In the genomic region with DNA sequence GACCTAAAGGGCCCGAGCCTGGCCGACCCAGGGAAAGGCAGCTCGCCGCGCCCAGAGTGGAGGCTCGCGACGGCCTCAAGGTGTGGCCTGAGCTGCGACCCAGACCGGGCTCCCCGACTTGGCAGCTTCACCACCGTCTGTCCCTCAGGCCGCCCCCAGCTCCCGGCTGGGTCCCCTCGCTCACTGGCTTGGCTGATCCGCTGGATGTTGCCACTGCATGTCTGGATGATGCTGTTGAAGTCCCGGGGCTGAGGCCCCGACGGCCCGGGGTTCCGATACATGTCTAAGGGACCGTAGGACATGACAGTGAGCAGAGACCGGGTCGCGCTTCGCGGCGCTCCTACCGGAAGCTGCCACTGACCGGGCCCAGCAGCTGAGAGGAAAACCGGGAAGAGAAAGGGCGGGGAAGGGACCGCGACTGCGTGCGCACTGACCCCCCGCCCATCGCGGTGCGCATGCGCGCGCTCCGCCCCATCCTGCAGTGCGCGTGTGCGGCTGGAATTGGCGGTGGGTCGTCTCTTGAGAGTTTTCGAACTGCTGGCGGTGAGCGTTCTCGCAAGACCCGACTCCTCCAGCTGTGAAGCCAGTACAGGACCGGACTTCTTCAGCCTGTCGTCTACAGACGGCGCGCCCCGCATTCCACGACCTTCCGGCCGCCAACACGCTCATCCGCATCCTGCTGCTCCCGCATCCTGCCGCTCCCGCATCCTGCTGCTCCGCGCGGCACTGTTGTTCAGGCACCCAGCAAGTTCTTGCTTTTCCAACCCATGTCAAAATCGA, we compare ENCODE assay signal across 7 mouse cellular contexts. TPM values are rescaled to one million over a fixed set of nuclear protein-coding genes. Genes with fewer than 3 reads are reported as not detected.
DNase-seq lines count a peak whose midpoint lies in the region; ATAC-seq lines count a peak whose summit lies in the region.

Stx12 (minus strand) TSS at position 446 of the 780 bp plus-strand sequence.

- H3K36me3 ChIP-seq in embryonic facial prominence, embryonic 11.5 days (replicated peaks; ENCODE audit: control insufficient read depth, insufficient read depth, low read depth, low read length) = no peaks in the 10 kb centered on the region
- peaks cover 2% of the 10 kb centered on the region; the same call in 1 of the 2 replicates for H3K36me3 ChIP-seq in limb, embryonic 11.5 days (ENCODE audit: control insufficient read depth, insufficient read depth, low read length)
- peaks cover 11% of the 10 kb centered on the region for H3K36me3 ChIP-seq in midbrain, embryonic 14.5 days (ENCODE audit: control insufficient read depth, insufficient read depth, low read length)

- DNase-seq in adrenal gland, postnatal 14 days = peak; percentile 94
- peak; percentile 94 for DNase-seq in embryonic facial prominence, embryonic 11.5 days (ENCODE audit: low spot score)
- DNase-seq in heart, adult 11 months = peak; percentile 100
- DNase-seq in kidney, adult 18-20 months = peak; percentile 91
- peak; percentile 91 for DNase-seq in limb, embryonic 11.5 days (ENCODE audit: low spot score)
- peak; percentile 96 for DNase-seq in midbrain, embryonic 14.5 days
- peak; percentile 73 to 86 for DNase-seq in spleen, adult 18-20 months

- peak within 1 kb of the TSS; percentile 80 for H3K27ac ChIP-seq in embryonic facial prominence, embryonic 11.5 days (replicated peaks; ENCODE audit: low read depth, low read length)
- H3K27ac ChIP-seq in limb, embryonic 11.5 days (replicated peaks; ENCODE audit: low read depth, low read length) = peak within 1 kb of the TSS; percentile 61
- peak within 1 kb of the TSS; percentile 87 for H3K27ac ChIP-seq in midbrain, embryonic 14.5 days (replicated peaks; ENCODE audit: low read depth, low read length)

- no peaks in the 10 kb centered on the region for H3K27me3 ChIP-seq in embryonic facial prominence, embryonic 11.5 days (ENCODE audit: control insufficient read depth, insufficient read depth, low read length)
- H3K27me3 ChIP-seq in limb, embryonic 11.5 days (ENCODE audit: control insufficient read depth, insufficient read depth, low read length) = no peaks in the 10 kb centered on the region
- no peaks in the 10 kb centered on the region for H3K27me3 ChIP-seq in midbrain, embryonic 14.5 days (ENCODE audit: control insufficient read depth, insufficient read depth, low read length)

- H3K4me1 ChIP-seq in embryonic facial prominence, embryonic 11.5 days (ENCODE audit: control insufficient read depth, insufficient read depth, low read length) = no peaks in the 10 kb centered on the region
- H3K4me1 ChIP-seq in limb, embryonic 11.5 days (ENCODE audit: control insufficient read depth, insufficient read depth, low read length) = 0 out of 2 replicates have a peak, but pooled peaks cover 5% of the 10 kb centered on the region
- H3K4me1 ChIP-seq in midbrain, embryonic 14.5 days (ENCODE audit: control insufficient read depth, insufficient read depth, low read length) = peaks cover 16% of the 10 kb centered on the region

- peak within 1 kb of the TSS; percentile 87 for H3K4me2 ChIP-seq in embryonic facial prominence, embryonic 11.5 days (ENCODE audit: low read depth, low read length)
- H3K4me2 ChIP-seq in limb, embryonic 11.5 days (ENCODE audit: low read depth, severe bottlenecking) = peak within 1 kb of the TSS; percentile 92
- H3K4me2 ChIP-seq in midbrain, embryonic 14.5 days (ENCODE audit: low read length) = peak within 1 kb of the TSS; percentile 77

- peak within 1 kb of the TSS; percentile 83 for H3K4me3 ChIP-seq in embryonic facial prominence, embryonic 11.5 days (ENCODE audit: low read depth, low read length)
- peak within 1 kb of the TSS; percentile 95 for H3K4me3 ChIP-seq in limb, embryonic 11.5 days (ENCODE audit: low read depth, low read length)
- H3K4me3 ChIP-seq in midbrain, embryonic 14.5 days (replicated peaks; ENCODE audit: low read depth, low read length) = peak within 1 kb of the TSS; percentile 96

- ATAC-seq in embryonic facial prominence, embryonic 11.5 days (replicated peaks; ENCODE audit: insufficient number of reproducible peaks, low FRiP score, low TSS enrichment, low read depth) = peak; percentile 87
- ATAC-seq in limb, embryonic 11.5 days (ENCODE audit: insufficient number of reproducible peaks, low FRiP score, low TSS enrichment, low read depth) = peak; percentile 82
- ATAC-seq in midbrain, embryonic 14.5 days (ENCODE audit: low FRiP score, low TSS enrichment) = peak; percentile 91

- under 1% methylated on average over 71 of the region's 72 CpGs for WGBS in embryonic facial prominence, embryonic 11.5 days
- under 1% methylated on average over 71 of the region's 72 CpGs for WGBS in limb, embryonic 11.5 days
- under 1% methylated on average over 72 of the region's 72 CpGs for WGBS in midbrain, embryonic 14.5 days

- no peaks in the 10 kb centered on the region for H3K9me3 ChIP-seq in embryonic facial prominence, embryonic 11.5 days (replicated peaks; ENCODE audit: control insufficient read depth, low read length)
- no peaks in the 10 kb centered on the region for H3K9me3 ChIP-seq in limb, embryonic 11.5 days (ENCODE audit: control insufficient read depth, low read length)
- no peaks in the 10 kb centered on the region for H3K9me3 ChIP-seq in midbrain, embryonic 14.5 days (ENCODE audit: control insufficient read depth, low read length)

- H3K9ac ChIP-seq in embryonic facial prominence, embryonic 11.5 days (replicated peaks; ENCODE audit: low read length) = peak within 1 kb of the TSS; percentile 95
- peak within 1 kb of the TSS; percentile 92 for H3K9ac ChIP-seq in limb, embryonic 11.5 days (ENCODE audit: low read length)
- H3K9ac ChIP-seq in midbrain, embryonic 14.5 days (replicated peaks; ENCODE audit: low read length) = peak within 1 kb of the TSS; percentile 95

RNA-seq across cellular contexts. Expression of gene Stx12, which starts in this region (rescaled TPM):
- total RNA-seq in adrenal gland, postnatal 14 days (2021) = 49.7 and 53.3 TPM in 2 replicates
- polyA plus RNA-seq in embryonic facial prominence, embryonic 11.5 days (2014; fragmentation: Nextera tagmentation; extraction: Ambion mirVana) = 82.1 and 84.8 TPM in 2 replicates
- 58.5 and 62.8 TPM in 2 replicates for polyA plus RNA-seq in limb, embryonic 11.5 days (2014; fragmentation: Nextera tagmentation; extraction: Ambion mirVana)
- 192 and 197 TPM in 2 replicates for polyA plus RNA-seq in midbrain, embryonic 14.5 days (2014; fragmentation: Nextera tagmentation; extraction: Ambion mirVana)

Comparison
In these comparisons a context has a peak if more than half of its experiments do, and no peak if none do; other contexts are left out.
1. Peak in every context shown above with its lines: DNase-seq, ATAC-seq, H3K4me3 ChIP-seq and H3K27ac ChIP-seq.